Mouse (Mus musculus) testis, adult 2 months (tissue): ENCODE measurements at regions not wholly inside any gene's neighbourhood (a gene's known extent, or its start where the extent isn't known, plus 50 kb on each side); places are given as distances from the start of the nearest gene placed in this dataset.

Source experiments
- H3K27ac ChIP-seq: fragments of 200-500 bp; 2 replicates; pipeline ENCODE4 v1.5.1; 2012; ENCODE audit warnings: low read depth, low read length; ENCODE audit not compliant: control insufficient read depth, insufficient read depth
- H3K27me3 ChIP-seq: fragments of 200-500 bp; 2 replicates; pipeline ENCODE4 v1.6.1; 2012; ENCODE audit warnings: mild to moderate bottlenecking, low read length, moderate library complexity; ENCODE audit not compliant: control insufficient read depth, insufficient read depth
- H3K36me3 ChIP-seq: fragments of 200-500 bp; 2 replicates; pipeline ENCODE4 v1.6.1; 2012; ENCODE audit warnings: mild to moderate bottlenecking, low read length; ENCODE audit not compliant: control insufficient read depth, insufficient read depth
- H3K4me1 ChIP-seq: fragments of 200-500 bp; 2 replicates; pipeline ENCODE4 v1.6.1; 2012; ENCODE audit warnings: low read length; ENCODE audit not compliant: control insufficient read depth, insufficient read depth
- H3K4me3 ChIP-seq: fragments of 200-500 bp; 2 replicates; pipeline ENCODE4 v1.5.1; 2012; ENCODE audit warnings: low read depth, mild to moderate bottlenecking, low read length, moderate library complexity, mixed read lengths; ENCODE audit not compliant: control insufficient read depth
- CTCF ChIP-seq: fragments of 200-500 bp; IDR thresholded peaks from 2 replicates; pipeline ENCODE4 v1.5.1; 2012; ENCODE audit warnings: low read depth, mild to moderate bottlenecking, inconsistent platforms, low read length, moderate library complexity; ENCODE audit not compliant: control insufficient read depth, insufficient read depth, insufficient replicate concordance
- POLR2A ChIP-seq: fragments of 200-500 bp; IDR thresholded peaks from 2 replicates; pipeline ENCODE4 v1.6.1; 2012; ENCODE audit warnings: low read depth, mild to moderate bottlenecking, inconsistent platforms, low read length, moderate library complexity; ENCODE audit not compliant: control insufficient read depth

GRCm38 (mm10) chr9:111762653-111763468 is 72.7 kb upstream of the Stac start:
- no peaks in the 10 kb centered on the region for H3K27me3 ChIP-seq
- no peak overlapping the region for H3K4me3 ChIP-seq
- no peaks in the 10 kb centered on the region for H3K36me3 ChIP-seq
- TF ChIP-seq POLR2A (no peak), CTCF (no peak)
- H3K4me1 ChIP-seq: peaks cover 3% of the 10 kb centered on the region
- no peak overlapping the region for H3K27ac ChIP-seq

DNA sequence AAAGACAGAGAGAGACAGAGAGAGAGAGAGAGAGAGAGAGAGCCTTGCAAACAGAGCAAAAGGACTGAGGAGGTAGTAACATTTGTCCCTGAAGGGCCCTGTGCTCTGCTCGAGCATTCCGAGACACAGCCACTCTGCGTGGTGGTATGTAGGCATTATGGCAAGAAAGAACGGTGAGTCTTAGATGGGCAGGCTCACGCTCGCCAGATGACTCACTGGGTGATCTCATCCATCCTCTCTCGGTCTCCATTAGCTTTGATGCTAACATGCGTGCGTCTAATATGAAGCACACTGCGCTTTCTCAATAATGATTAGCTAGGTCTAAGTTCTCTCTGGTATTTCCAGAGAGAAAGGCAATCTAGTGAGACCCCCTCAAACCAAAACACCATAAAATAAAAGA is 65.1 kb upstream of the Stac start:
- no peaks in the 10 kb centered on the region for H3K36me3 ChIP-seq
- H3K4me1 ChIP-seq: no peaks in the 10 kb centered on the region
- H3K27me3 ChIP-seq: no peaks in the 10 kb centered on the region
- no peak overlapping the region for H3K4me3 ChIP-seq
- no peak overlapping the region for H3K27ac ChIP-seq
- no peak for TF ChIP-seq POLR2A
- no peak for TF ChIP-seq CTCF

GRCm38 (mm10) chr9:111746151-111746550 is 56.0 kb upstream of the Stac start:
- Histone ChIP-seq H3K4me3 (no peak overlapping the region), H3K36me3 (no peaks in the 10 kb centered on the region), H3K4me1 (no peaks in the 10 kb centered on the region), H3K27me3 (no peaks in the 10 kb centered on the region), H3K27ac (no peak overlapping the region)
- TF ChIP-seq POLR2A (no peak), CTCF (no peak)

DNA sequence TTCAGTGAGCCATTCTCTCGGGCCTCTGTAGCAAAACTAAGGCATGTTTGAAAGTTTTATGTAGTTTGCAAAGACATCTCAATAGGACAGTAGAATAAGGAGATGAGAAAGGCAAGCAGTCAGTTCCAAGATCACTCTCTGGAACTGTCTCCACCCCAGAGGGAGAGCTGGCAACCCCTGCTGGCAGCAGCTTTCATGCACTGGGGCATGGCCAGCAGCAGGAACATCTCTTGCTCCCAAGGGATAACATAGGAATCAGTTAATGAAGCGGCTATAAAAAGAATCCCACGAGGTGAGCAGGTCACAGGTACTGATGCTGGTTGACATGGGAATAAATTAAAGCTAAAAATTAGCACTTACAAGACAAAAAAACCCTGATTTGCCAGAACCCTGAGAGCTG is 55.1 kb upstream of the Stac start:
- H3K36me3 ChIP-seq: no peaks in the 10 kb centered on the region

More for the DNA sequence above, 55.1 kb upstream of the Stac start:
- Histone ChIP-seq H3K4me1 (no peaks in the 10 kb centered on the region), H3K27me3 (no peaks in the 10 kb centered on the region), H3K4me3 (no peak overlapping the region), H3K27ac (no peak overlapping the region)
- no peak for TF ChIP-seq CTCF
- no peak for TF ChIP-seq POLR2A
